Comparison of ENCODE assay signal across 24 mouse cellular contexts in the genomic region with DNA sequence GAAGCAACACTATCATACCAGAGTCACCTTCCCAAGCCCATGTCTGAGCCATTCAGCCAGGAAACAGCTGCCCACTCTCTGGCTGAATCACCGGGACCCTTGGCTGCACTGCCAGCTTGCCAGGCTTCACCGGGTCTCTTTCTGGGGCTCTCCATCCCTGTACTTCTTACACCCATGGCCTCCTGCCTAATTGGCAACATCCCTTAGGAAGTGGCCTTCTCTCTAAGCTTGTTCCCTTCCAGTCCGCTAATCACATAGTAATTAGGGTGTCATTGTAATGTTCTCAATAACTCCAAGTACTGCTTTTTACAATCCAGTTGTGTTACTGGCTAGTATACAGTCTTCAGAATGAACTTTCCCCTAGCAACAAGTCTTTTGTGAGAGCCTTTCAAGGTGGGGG. TPM values are rescaled to one million over a fixed set of nuclear protein-coding genes. Genes with fewer than 3 reads are reported as not detected.
A peak's percentile ranks its signal among the peaks of the same experiment; 100 is the strongest.
DNase-seq lines count a peak whose midpoint lies in the region; ATAC-seq and TF ChIP-seq lines count a peak whose summit lies in the region.
"Had no signal": no experiment of that assay in that cellular context is flagged by ENCODE, and none has a peak within 500 bp of the region (broad histone marks: within the 10 kb centered on the region; RNA-seq: fewer than 3 reads in every experiment).

No protein-coding gene starts in this region.

- no peak overlapping the region for H3K9ac ChIP-seq in hindbrain, embryonic 16.5 days (ENCODE audit: low read depth, low read length)
- no peak overlapping the region for H3K9ac ChIP-seq in hindbrain, embryonic 12.5 days
- H3K9ac ChIP-seq in midbrain, postnatal 0 days (replicated peaks; ENCODE audit: low read length, poor library complexity, severe bottlenecking), result no peak overlapping the region
- no peak overlapping the region for H3K9ac ChIP-seq in forebrain, embryonic 16.5 days (replicated peaks; ENCODE audit: low read depth, low read length)
- no peak overlapping the region for H3K9ac ChIP-seq in intestine, embryonic 16.5 days (ENCODE audit: low read depth, low read length)
- H3K9ac ChIP-seq: liver, embryonic 15.5 days; lung, embryonic 15.5 days; neural tube, embryonic 12.5 days had no signal

- no peak overlapping the region for H3K4me2 ChIP-seq in hindbrain, embryonic 16.5 days (ENCODE audit: low read length)
- no peak overlapping the region for H3K4me2 ChIP-seq in hindbrain, embryonic 12.5 days (replicated peaks)
- H3K4me2 ChIP-seq in midbrain, postnatal 0 days (ENCODE audit: low read depth, low read length, poor library complexity, severe bottlenecking), result no peak overlapping the region
- no peak overlapping the region for H3K4me2 ChIP-seq in forebrain, embryonic 16.5 days (ENCODE audit: low read length)
- no peak overlapping the region for H3K4me2 ChIP-seq in intestine, embryonic 16.5 days (ENCODE audit: low read depth, low read length)
- H3K4me2 ChIP-seq: liver, embryonic 15.5 days; lung, embryonic 15.5 days; neural tube, embryonic 12.5 days had no signal

- TF ChIP-seq CTCF in midbrain, postnatal 0 days (IDR thresholded peaks at IDR 0.05), result no peak
- no peak for TF ChIP-seq CTCF in brain, embryonic 14.5 days (IDR thresholded peaks at IDR 0.05; ENCODE audit: borderline replicate concordance, extremely low read depth, insufficient read depth, insufficient read length)

- no peak for TF ChIP-seq POLR2A in brain, embryonic 14.5 days (IDR thresholded peaks at IDR 0.05; ENCODE audit: borderline replicate concordance, extremely low read depth, insufficient read depth, insufficient read length, poor library complexity, severe bottlenecking)

- no peak overlapping the region for H3K4me3 ChIP-seq in hindbrain, embryonic 16.5 days (ENCODE audit: low read length)
- H3K4me3 ChIP-seq in hindbrain, embryonic 12.5 days, result no peak overlapping the region
- H3K4me3 ChIP-seq in midbrain, postnatal 0 days (ENCODE audit: low read depth, low read length), result no peak overlapping the region
- no peak overlapping the region for H3K4me3 ChIP-seq in midbrain, embryonic 10.5 days
- H3K4me3 ChIP-seq in forebrain, embryonic 16.5 days (replicated peaks; ENCODE audit: low read length), result no peak overlapping the region
- H3K4me3 ChIP-seq in intestine, embryonic 16.5 days (ENCODE audit: low read length), result no peak overlapping the region
- H3K4me3 ChIP-seq: gastrocnemius, adult 2 months; heart, embryonic 10.5 days; hindbrain, embryonic 10.5 days; limb, embryonic 10.5 days; liver, embryonic 15.5 days; lung, embryonic 15.5 days; megakaryocyte, embryonic 14.5 days; neural tube, embryonic 12.5 days had no signal

- no peak overlapping the region for H3K27ac ChIP-seq in hindbrain, embryonic 16.5 days (ENCODE audit: low read depth, low read length)
- no peak overlapping the region for H3K27ac ChIP-seq in hindbrain, embryonic 12.5 days
- H3K27ac ChIP-seq in midbrain, postnatal 0 days (ENCODE audit: low read depth, low read length), result no peak overlapping the region
- H3K27ac ChIP-seq in midbrain, embryonic 10.5 days (replicated peaks), result no peak overlapping the region
- H3K27ac ChIP-seq in forebrain, embryonic 16.5 days (ENCODE audit: low read length), result no peak overlapping the region
- H3K27ac ChIP-seq in intestine, embryonic 16.5 days (ENCODE audit: low read length), result no peak overlapping the region
- H3K27ac ChIP-seq: gastrocnemius, adult 2 months; heart, embryonic 10.5 days; hindbrain, embryonic 10.5 days; kidney, postnatal 0 days; limb, embryonic 10.5 days; liver, embryonic 15.5 days; lung, embryonic 15.5 days; neural tube, embryonic 12.5 days had no signal

- no peaks in the 10 kb centered on the region for H3K27me3 ChIP-seq in hindbrain, embryonic 16.5 days (replicated peaks; ENCODE audit: control insufficient read depth, insufficient read depth, low read length)
- H3K27me3 ChIP-seq in hindbrain, embryonic 12.5 days, result no peaks in the 10 kb centered on the region
- no peaks in the 10 kb centered on the region for H3K27me3 ChIP-seq in midbrain, postnatal 0 days (ENCODE audit: insufficient read depth, low read length)
- H3K27me3 ChIP-seq in midbrain, embryonic 10.5 days (ENCODE audit: low read depth, poor library complexity, severe bottlenecking), result no peaks in the 10 kb centered on the region
- H3K27me3 ChIP-seq in forebrain, embryonic 16.5 days (replicated peaks; ENCODE audit: control insufficient read depth, insufficient read depth, low read length), result no peaks in the 10 kb centered on the region
- no peaks in the 10 kb centered on the region for H3K27me3 ChIP-seq in intestine, embryonic 16.5 days (replicated peaks; ENCODE audit: control insufficient read depth, insufficient read depth, low read length)
- H3K27me3 ChIP-seq: liver, embryonic 15.5 days; lung, embryonic 15.5 days; megakaryocyte, embryonic 14.5 days; neural tube, embryonic 12.5 days; Patski had no signal

- peaks cover 2% of the 10 kb centered on the region for H3K4me1 ChIP-seq in hindbrain, embryonic 16.5 days (ENCODE audit: control insufficient read depth, insufficient read depth, low read depth, low read length)
- no peaks in the 10 kb centered on the region for H3K4me1 ChIP-seq in hindbrain, embryonic 12.5 days
- no peaks in the 10 kb centered on the region for H3K4me1 ChIP-seq in midbrain, postnatal 0 days (ENCODE audit: insufficient read depth, low read length)
- peaks cover under 1% of the 10 kb centered on the region; the same call in 1 of the 2 replicates for H3K4me1 ChIP-seq in midbrain, embryonic 10.5 days
- H3K4me1 ChIP-seq in forebrain, embryonic 16.5 days (replicated peaks; ENCODE audit: control insufficient read depth, insufficient read depth, low read length), result peaks cover 2% of the 10 kb centered on the region; the same call in 1 of the 2 replicates
- H3K4me1 ChIP-seq in intestine, embryonic 16.5 days (ENCODE audit: control insufficient read depth, insufficient read depth, low read length), result no peaks in the 10 kb centered on the region
- H3K4me1 ChIP-seq: heart, embryonic 10.5 days; hindbrain, embryonic 10.5 days; liver, embryonic 15.5 days; lung, embryonic 15.5 days; megakaryocyte, embryonic 14.5 days; neural tube, embryonic 12.5 days had no signal

- ATAC-seq in hindbrain, embryonic 16.5 days, result peak; percentile 64
- ATAC-seq in hindbrain, embryonic 12.5 days (ENCODE audit: low FRiP score), result no peak
- no peak for ATAC-seq in midbrain, postnatal 0 days (ENCODE audit: low FRiP score)
- ATAC-seq in forebrain, embryonic 16.5 days, result peak; percentile 69
- ATAC-seq in intestine, embryonic 16.5 days, result no peak
- ATAC-seq: inflammation-experienced regulatory T-cells, adult 6 months; Patski had no signal

- H3K36me3 ChIP-seq in hindbrain, embryonic 16.5 days (ENCODE audit: control insufficient read depth, insufficient read depth, low read length), result no peaks in the 10 kb centered on the region
- H3K36me3 ChIP-seq in hindbrain, embryonic 12.5 days, result no peaks in the 10 kb centered on the region
- no peaks in the 10 kb centered on the region for H3K36me3 ChIP-seq in midbrain, postnatal 0 days (ENCODE audit: insufficient read depth, low read length)
- H3K36me3 ChIP-seq in midbrain, embryonic 10.5 days, result no peaks in the 10 kb centered on the region
- H3K36me3 ChIP-seq in forebrain, embryonic 16.5 days (ENCODE audit: control insufficient read depth, insufficient read depth), result no peaks in the 10 kb centered on the region
- H3K36me3 ChIP-seq in intestine, embryonic 16.5 days (ENCODE audit: control insufficient read depth, insufficient read depth, low read length), result no peaks in the 10 kb centered on the region
- H3K36me3 ChIP-seq: heart, embryonic 10.5 days; hindbrain, embryonic 10.5 days; limb, embryonic 10.5 days; liver, embryonic 15.5 days; lung, embryonic 15.5 days; neural tube, embryonic 12.5 days had no signal

- no peaks in the 10 kb centered on the region for H3K9me3 ChIP-seq in hindbrain, embryonic 16.5 days (ENCODE audit: control insufficient read depth, low read length)
- H3K9me3 ChIP-seq in hindbrain, embryonic 12.5 days (replicated peaks), result no peaks in the 10 kb centered on the region
- no peaks in the 10 kb centered on the region for H3K9me3 ChIP-seq in midbrain, postnatal 0 days (ENCODE audit: low read length)
- H3K9me3 ChIP-seq in midbrain, embryonic 10.5 days (replicated peaks), result no peaks in the 10 kb centered on the region
- H3K9me3 ChIP-seq in forebrain, embryonic 16.5 days (ENCODE audit: control insufficient read depth, low read length), result no peaks in the 10 kb centered on the region
- no peaks in the 10 kb centered on the region for H3K9me3 ChIP-seq in intestine, embryonic 16.5 days (ENCODE audit: control insufficient read depth, low read length)
- H3K9me3 ChIP-seq: heart, embryonic 10.5 days; hindbrain, embryonic 10.5 days; limb, embryonic 10.5 days; liver, embryonic 15.5 days; lung, embryonic 15.5 days; neural tube, embryonic 12.5 days had no signal

- 81% methylated on average over 3 of the region's 3 CpGs for WGBS in hindbrain, embryonic 16.5 days
- 79% methylated on average over 3 of the region's 3 CpGs for WGBS in hindbrain, embryonic 12.5 days
- WGBS in midbrain, postnatal 0 days, result 79% methylated on average over 3 of the region's 3 CpGs
- 86% methylated on average over 3 of the region's 3 CpGs for WGBS in midbrain, embryonic 10.5 days
- 14% methylated on average over 3 of the region's 3 CpGs for WGBS in forebrain, embryonic 16.5 days
- 82% methylated on average over 3 of the region's 3 CpGs for WGBS in intestine, embryonic 16.5 days

- peak; percentile 58 for DNase-seq in midbrain, postnatal 0 days (ENCODE audit: low spot score)
- no peak for DNase-seq in midbrain, embryonic 10.5 days (ENCODE audit: low spot score)
- peak; percentile 85 for DNase-seq in brain, embryonic 14.5 days (ENCODE audit: low read depth)
- DNase-seq: adrenal gland, postnatal 36 days; cerebellum, adult 11-12 months; gastrocnemius, adult 2 months; kidney, adult 2 months; liver; lung, postnatal 36 days; midbrain, embryonic 14.5 days had no signal

RNA-seq across cellular contexts. Expression of a gene that starts 13.9 kb away (rescaled TPM):
- polyA plus RNA-seq in hindbrain, embryonic 16.5 days (2015; fragmentation: Nextera tagmentation; extraction: Ambion mirVana), result 244 and 264 TPM in 2 replicates
- polyA plus RNA-seq in hindbrain, embryonic 12.5 days (2016; fragmentation: Nextera tagmentation; extraction: Ambion mirVana), result 61.3 and 62.8 TPM in 2 replicates
- total RNA-seq in midbrain, postnatal 0 days (2014; rRNA removed), result 230 and 244 TPM in 2 replicates
- polyA plus RNA-seq in midbrain, postnatal 0 days (2015; fragmentation: Nextera tagmentation; extraction: Ambion mirVana), result 303 and 322 TPM in 2 replicates
- 7.8 and 12.4 TPM in 2 replicates for polyA plus RNA-seq in midbrain, embryonic 10.5 days (2016; fragmentation: Nextera tagmentation; extraction: Ambion mirVana)
- polyA plus RNA-seq in brain, embryonic 14.5 days (2012; rRNA removed), result 48.6 and 95.1 TPM in 2 replicates
- polyA plus RNA-seq in forebrain, embryonic 16.5 days (2015; fragmentation: Nextera tagmentation; extraction: Ambion mirVana), result 99.3 and 134 TPM in 2 replicates
- 4.6 and 5.5 TPM in 2 replicates for polyA plus RNA-seq in intestine, embryonic 16.5 days (2015; fragmentation: Nextera tagmentation; extraction: Ambion mirVana)
- polyA plus RNA-seq: inflammation-experienced regulatory T-cells, adult 6 months had no signal

Comparison
In these comparisons a context has a peak if more than half of its experiments do, and no peak if none do; other contexts are left out.
1. ATAC-seq: peak in hindbrain, embryonic 16.5 days (single experiment) and forebrain, embryonic 16.5 days (single experiment); none in hindbrain, embryonic 12.5 days (single experiment), midbrain, postnatal 0 days (single experiment) and intestine, embryonic 16.5 days (single experiment).